Mouse (Mus musculus): Measurements from ENCODE around the gene Chrm4.

The Chrm4 gene

GRCm38 (mm10) chr2:91922586-91923414, 4.2 kb upstream of the Chrm4 start:
- DNase-seq (ENCODE audit: low spot score in 2 of 2), result no peak

GRCm38 (mm10) chr2:91923415-91924337, 3.4 kb upstream of the Chrm4 start:
- DNase-seq (ENCODE audit: low spot score in 2 of 2), result peak in 1 of 2 experiments; percentile 72

GRCm38 (mm10) chr2:91924726-91925125, 2.3 kb upstream of the Chrm4 start:
- no peak for DNase-seq (ENCODE audit: low spot score in 2 of 2)

- no peak for DNase-seq (ENCODE audit: low spot score in 2 of 2)
These were observed 1.6 kb upstream of the Chrm4 start for GRCm38 (mm10) chr2:91925442-91925841.

- DNase-seq (ENCODE audit: low spot score in 2 of 2), result peak in 1 of 2 experiments; percentile 74
These were observed 931 bp downstream of the Chrm4 start for GRCm38 (mm10) chr2:91927826-91928533.

- no peak for DNase-seq (ENCODE audit: low spot score in 2 of 2)
These were observed 1.7 kb downstream of the Chrm4 start for GRCm38 (mm10) chr2:91928534-91929350.

GRCm38 (mm10) chr2:91929455-91929854, 2.4 kb downstream of the Chrm4 start:
- DNase-seq (ENCODE audit: low spot score in 2 of 2), result no peak

- no peak for DNase-seq (ENCODE audit: low spot score in 2 of 2)
These were observed 2.9 kb downstream of the Chrm4 start for GRCm38 (mm10) chr2:91929936-91930335.

- no peak for DNase-seq (ENCODE audit: low spot score in 2 of 2)
These were observed 3.8 kb downstream of the Chrm4 start for GRCm38 (mm10) chr2:91930761-91931291.

GRCm38 (mm10) chr2:91931328-91932159, 4.5 kb downstream of the Chrm4 start:
- no peak for DNase-seq (ENCODE audit: low spot score in 2 of 2)

GRCm38 (mm10) chr2:91932160-91932711, 5.2 kb downstream of the Chrm4 start, which contains the start of gene Mdk:
Mdk (minus strand) TSS chr2:91932297.
- no peak for DNase-seq (ENCODE audit: low spot score in 2 of 2)

GRCm38 (mm10) chr2:91932737-91933350, 5.8 kb downstream of the Chrm4 start:
- no peak for DNase-seq (ENCODE audit: low spot score in 2 of 2)

- DNase-seq (ENCODE audit: low spot score in 2 of 2), result no peak
These were observed 6.4 kb downstream of the Chrm4 start for GRCm38 (mm10) chr2:91933471-91933870.

- no peak for DNase-seq (ENCODE audit: low spot score in 2 of 2)
These were observed 7.0 kb downstream of the Chrm4 start for GRCm38 (mm10) chr2:91934016-91934415.

- no peak for DNase-seq (ENCODE audit: low spot score in 2 of 2)
These were observed 7.9 kb downstream of the Chrm4 start for GRCm38 (mm10) chr2:91934826-91935525.

GRCm38 (mm10) chr2:91936154-91936553, 9.1 kb downstream of the Chrm4 start:
- DNase-seq (ENCODE audit: low spot score in 2 of 2), result no peak

- DNase-seq (ENCODE audit: low spot score in 2 of 2), result no peak
These were observed 12.4 kb downstream of the Chrm4 start for GRCm38 (mm10) chr2:91939303-91939935.

GRCm38 (mm10) chr2:91942356-91942755, 15.3 kb downstream of the Chrm4 start:
- DNase-seq (ENCODE audit: low spot score in 2 of 2), result no peak

Measured in frontal cortex, postnatal 14 days (tissue).